Mouse (Mus musculus) neural tube, embryonic 11.5 days (tissue): ENCODE measurements at regions not wholly inside any gene's neighbourhood (a gene's known extent, or its start where the extent isn't known, plus 50 kb on each side); places are given as distances from the start of the nearest gene placed in this dataset.

Experiments used
- ATAC-seq: fragments of 200-750 bp; cut with Nextera tagmentation; 2 replicates; pipeline ENCODE4 v1.8.0; 2017; ENCODE audit warnings: moderate number of reproducible peaks, mild to moderate bottlenecking, moderate TSS enrichment, moderate library complexity; ENCODE audit not compliant: insufficient read depth, low FRiP score, low TSS enrichment
- DNase-seq: peaks from one replicate; pipeline ENCODE4 v3.0.0-alpha.2; 2015; ENCODE audit warnings: low spot score
- H3K27ac ChIP-seq: fragments of 300-500 bp; sonication (generic); 2 replicates; pipeline ENCODE4 v1.5.1; 2014; ENCODE audit warnings: low read depth, mild to moderate bottlenecking, low read length
- H3K27me3 ChIP-seq: fragments of 300-500 bp; sonication (generic); 2 replicates; pipeline ENCODE4 v1.6.1; 2014; ENCODE audit warnings: mild to moderate bottlenecking, low read length, mixed read lengths; ENCODE audit not compliant: control insufficient read depth, insufficient read depth
- H3K36me3 ChIP-seq: fragments of 300-500 bp; sonication (generic); 2 replicates; pipeline ENCODE4 v1.6.1; 2014; ENCODE audit warnings: mild to moderate bottlenecking, low read length, moderate library complexity, mixed read lengths; ENCODE audit not compliant: control insufficient read depth, insufficient read depth
- H3K4me1 ChIP-seq: fragments of 300-500 bp; sonication (generic); 2 replicates; pipeline ENCODE4 v1.6.1; 2014; ENCODE audit warnings: low read length, mixed read lengths; ENCODE audit not compliant: control insufficient read depth, insufficient read depth
- H3K4me2 ChIP-seq: fragments of 300-500 bp; sonication (generic); 2 replicates; pipeline ENCODE4 v1.6.1; 2014; ENCODE audit warnings: low read depth, mild to moderate bottlenecking, moderate library complexity
- H3K4me3 ChIP-seq: fragments of 300-500 bp; sonication (generic); 2 replicates; pipeline ENCODE4 v1.5.1; 2014; ENCODE audit warnings: low read depth, low read length
- H3K9ac ChIP-seq: fragments of 300-500 bp; sonication (generic); 2 replicates; pipeline ENCODE4 v1.6.1; 2014; ENCODE audit warnings: mild to moderate bottlenecking, low read length
- H3K9me3 ChIP-seq: fragments of 300-500 bp; sonication (generic); 2 replicates; pipeline ENCODE4 v1.6.1; 2016; ENCODE audit warnings: low read length; ENCODE audit not compliant: control insufficient read depth
- WGBS: fragments of 180-500 bp; shearing (Covaris S2); extraction: QIAGEN DNeasy Blood & Tissue Kit; methylation state at CpG from one replicate; pipeline ENCODE4 v1.1.7; 2014; 5-methylcytosine and 5-hydroxymethylcytosine counted together

GRCm38 (mm10) chr14:54173316-54173715 lies 80.6 kb downstream of the Dad1 start:
- DNase-seq (no peak), ATAC-seq (no peak)
- Histone ChIP-seq H3K9me3 (no peaks in the 10 kb centered on the region), H3K36me3 (no peaks in the 10 kb centered on the region), H3K4me3 (no peak overlapping the region), H3K27me3 (no peaks in the 10 kb centered on the region), H3K27ac (no peak overlapping the region), H3K9ac (no peak overlapping the region), H3K4me2 (no peak overlapping the region), H3K4me1 (no peaks in the 10 kb centered on the region)
- 81% methylated on average over 5 of the region's 5 CpGs for WGBS

GRCm38 (mm10) chr14:54169254-54169653 lies 84.7 kb downstream of the Dad1 start:
- Histone ChIP-seq H3K27me3 (no peaks in the 10 kb centered on the region), H3K4me3 (no peak overlapping the region), H3K27ac (no peak overlapping the region), H3K36me3 (no peaks in the 10 kb centered on the region), H3K4me2 (no peak overlapping the region), H3K9ac (no peak overlapping the region), H3K9me3 (no peaks in the 10 kb centered on the region), H3K4me1 (no peaks in the 10 kb centered on the region)
- DNase-seq = no peak
- WGBS = 89% methylated on average over 7 of the region's 7 CpGs
- ATAC-seq = no peak

- no peaks in the 10 kb centered on the region for H3K4me1 ChIP-seq
- H3K4me2 ChIP-seq = no peak overlapping the region
- H3K4me3 ChIP-seq = no peak overlapping the region
- no peaks in the 10 kb centered on the region for H3K36me3 ChIP-seq
- DNase-seq (no peak), ATAC-seq (no peak)
- no peak overlapping the region for H3K27ac ChIP-seq
- H3K9ac ChIP-seq = no peak overlapping the region
- H3K9me3 ChIP-seq = no peaks in the 10 kb centered on the region
- 83% methylated on average over 4 of the region's 4 CpGs for WGBS
- no peaks in the 10 kb centered on the region for H3K27me3 ChIP-seq
These were observed 85.4 kb downstream of the Dad1 start for GRCm38 (mm10) chr14:54168414-54168931.

- ATAC-seq (no peak), DNase-seq (no peak)
- Histone ChIP-seq H3K27me3 (no peaks in the 10 kb centered on the region), H3K4me3 (no peak overlapping the region), H3K9me3 (no peaks in the 10 kb centered on the region), H3K4me1 (no peaks in the 10 kb centered on the region), H3K36me3 (no peaks in the 10 kb centered on the region), H3K9ac (no peak overlapping the region), H3K27ac (no peak overlapping the region), H3K4me2 (no peak overlapping the region)
- WGBS = 75% methylated on average over 3 of the region's 3 CpGs
These were observed 87.8 kb downstream of the Dad1 start for GRCm38 (mm10) chr14:54166057-54166456.

GRCm38 (mm10) chr14:54164874-54165273 lies 89.0 kb downstream of the Dad1 start:
- DNase-seq (no peak), ATAC-seq (no peak)
- no peaks in the 10 kb centered on the region for H3K9me3 ChIP-seq
- H3K9ac ChIP-seq = no peak overlapping the region
- no peak overlapping the region for H3K27ac ChIP-seq
- H3K27me3 ChIP-seq = no peaks in the 10 kb centered on the region
- 79% methylated on average over 9 of the region's 9 CpGs for WGBS
- H3K4me3 ChIP-seq = no peak overlapping the region
- no peaks in the 10 kb centered on the region for H3K4me1 ChIP-seq
- H3K36me3 ChIP-seq = no peaks in the 10 kb centered on the region
- H3K4me2 ChIP-seq = no peak overlapping the region

- WGBS = 81% methylated on average over 8 of the region's 8 CpGs
- no peak overlapping the region for H3K4me2 ChIP-seq
- no peak overlapping the region for H3K27ac ChIP-seq
- no peaks in the 10 kb centered on the region for H3K27me3 ChIP-seq
- H3K9ac ChIP-seq = no peak overlapping the region
- H3K4me1 ChIP-seq = no peaks in the 10 kb centered on the region
- H3K36me3 ChIP-seq = no peaks in the 10 kb centered on the region
- no peaks in the 10 kb centered on the region for H3K9me3 ChIP-seq
- DNase-seq (no peak), ATAC-seq (no peak)
- H3K4me3 ChIP-seq = no peak overlapping the region
These were observed 92.0 kb downstream of the Dad1 start for GRCm38 (mm10) chr14:54161916-54162315.

- DNase-seq (no peak), ATAC-seq (no peak)
- H3K9me3 ChIP-seq = no peaks in the 10 kb centered on the region
- H3K4me2 ChIP-seq = no peak overlapping the region
- no peaks in the 10 kb centered on the region for H3K36me3 ChIP-seq
- whole genome bisulfite sequencing = 81% methylated on average over 7 of the region's 7 CpGs
- no peak overlapping the region for H3K27ac ChIP-seq
- H3K27me3 ChIP-seq = no peaks in the 10 kb centered on the region
- no peaks in the 10 kb centered on the region for H3K4me1 ChIP-seq
- no peak overlapping the region for H3K4me3 ChIP-seq
- H3K9ac ChIP-seq = no peak overlapping the region
These were observed 92.7 kb downstream of the Dad1 start for GRCm38 (mm10) chr14:54161206-54161605.

- Histone ChIP-seq H3K4me3 (no peak overlapping the region), H3K9me3 (no peaks in the 10 kb centered on the region), H3K27me3 (no peaks in the 10 kb centered on the region), H3K27ac (no peak overlapping the region), H3K9ac (no peak overlapping the region), H3K36me3 (no peaks in the 10 kb centered on the region), H3K4me2 (no peak overlapping the region), H3K4me1 (no peaks in the 10 kb centered on the region)
- ATAC-seq (no peak), DNase-seq (no peak)
- 90% methylated on average over 7 of the region's 7 CpGs for WGBS
These were observed 94.1 kb downstream of the Dad1 start for GRCm38 (mm10) chr14:54159816-54160215.

GRCm38 (mm10) chr14:54158214-54158965 lies 95.5 kb downstream of the Dad1 start:
- no peaks in the 10 kb centered on the region for H3K36me3 ChIP-seq
- ATAC-seq = no peak
- 76% methylated on average over 9 of the region's 9 CpGs for WGBS

More at GRCm38 (mm10) chr14:54158214-54158965, 95.5 kb downstream of the Dad1 start:
- no peaks in the 10 kb centered on the region for H3K27me3 ChIP-seq
- H3K4me1 ChIP-seq = no peaks in the 10 kb centered on the region
- no peak overlapping the region for H3K9ac ChIP-seq
- H3K9me3 ChIP-seq = no peaks in the 10 kb centered on the region
- H3K4me2 ChIP-seq = no peak overlapping the region
- H3K27ac ChIP-seq = no peak overlapping the region
- DNase-seq = no peak
- H3K4me3 ChIP-seq = no peak overlapping the region
